8 mouse cellular contexts compared by ENCODE assay signal in genomic region chr10:121364306-121364705, GRCm38 (mm10). TPM values are rescaled to one million over a fixed set of nuclear protein-coding genes. Genes with fewer than 3 reads are reported as not detected.
DNase-seq lines count a peak whose midpoint lies in the region; ATAC-seq and TF ChIP-seq lines count a peak whose summit lies in the region.

No protein-coding gene starts in this region.

- peaks cover 2% of the 10 kb centered on the region; the same call in 1 of the 2 replicates for H3K36me3 ChIP-seq in limb, embryonic 14.5 days (ENCODE audit: control insufficient read depth, insufficient read depth, low read length)
- no peaks in the 10 kb centered on the region for H3K36me3 ChIP-seq in stomach, postnatal 0 days (ENCODE audit: control insufficient read depth, insufficient read depth, low read length)

- no peak for TF ChIP-seq EP300 in stomach, postnatal 0 days (optimal IDR thresholded peaks at IDR 0.05)

- peaks cover 14% of the 10 kb centered on the region for H3K4me1 ChIP-seq in limb, embryonic 14.5 days (ENCODE audit: control insufficient read depth, insufficient read depth, low read length)
- H3K4me1 ChIP-seq in stomach, postnatal 0 days (replicated peaks; ENCODE audit: control insufficient read depth, insufficient read depth) = peaks cover 3% of the 10 kb centered on the region; the same call in 1 of the 2 replicates

- peak overlapping the region; percentile 98 for H3K4me3 ChIP-seq in limb, embryonic 14.5 days (replicated peaks; ENCODE audit: low read length)
- peak overlapping the region; percentile 91 for H3K4me3 ChIP-seq in stomach, postnatal 0 days (ENCODE audit: low read depth, low read length)

- H3K4me2 ChIP-seq in limb, embryonic 14.5 days (replicated peaks; ENCODE audit: low read depth, low read length, severe bottlenecking) = peak overlapping the region; percentile 91
- peak overlapping the region; percentile 99 for H3K4me2 ChIP-seq in stomach, postnatal 0 days (replicated peaks; ENCODE audit: low read depth)

- no peaks in the 10 kb centered on the region for H3K9me3 ChIP-seq in limb, embryonic 14.5 days (ENCODE audit: control insufficient read depth, low read length)
- no peaks in the 10 kb centered on the region for H3K9me3 ChIP-seq in stomach, postnatal 0 days (ENCODE audit: control insufficient read depth, low read length)

- H3K27ac ChIP-seq in limb, embryonic 14.5 days (replicated peaks; ENCODE audit: low read depth, low read length) = 0 out of 2 replicates have a peak overlapping the region, but pooled peaks have one; percentile 52
- no peak overlapping the region; the same call in 1 of the 2 replicates for H3K27ac ChIP-seq in stomach, postnatal 0 days (replicated peaks)

- no peaks in the 10 kb centered on the region for H3K27me3 ChIP-seq in limb, embryonic 14.5 days (ENCODE audit: control insufficient read depth, insufficient read depth, low read length)
- no peaks in the 10 kb centered on the region for H3K27me3 ChIP-seq in stomach, postnatal 0 days (ENCODE audit: control insufficient read depth, insufficient read depth, low read length)

- 20% methylated on average over 15 of the region's 15 CpGs for WGBS in limb, embryonic 14.5 days
- WGBS in stomach, postnatal 0 days = 25% methylated on average over 15 of the region's 15 CpGs

- no peak for TF ChIP-seq CTCF in stomach, postnatal 0 days (IDR thresholded peaks at IDR 0.05; ENCODE audit: low read depth)

- DNase-seq in cerebellum, adult 11-12 months = peak; percentile 49
- DNase-seq in cerebellum, postnatal 4 days (ENCODE audit: low spot score in 2 of 2) = no peak
- peak; percentile 18 for DNase-seq in thymus, postnatal 4 days
- DNase-seq in thymus, postnatal 14 days = no peak
- no peak for DNase-seq in limb, embryonic 14.5 days (ENCODE audit: low spot score)
- DNase-seq in stomach, postnatal 0 days (ENCODE audit: low spot score) = no peak
- DNase-seq in ovary, postnatal 10 days (ENCODE audit: low spot score) = no peak
- DNase-seq in thymus, postnatal 10 days (ENCODE audit: low spot score in 2 of 2) = no peak

- H3K9ac ChIP-seq in limb, embryonic 14.5 days (ENCODE audit: low read depth, low read length, severe bottlenecking) = peak overlapping the region; percentile 79
- H3K9ac ChIP-seq in stomach, postnatal 0 days (ENCODE audit: low read length) = peak overlapping the region; percentile 41; the same call in 1 of the 2 replicates

- no peak for TF ChIP-seq POLR2A in limb, embryonic 14.5 days (IDR thresholded peaks at IDR 0.05; ENCODE audit: borderline replicate concordance, extremely low read depth, insufficient read depth, insufficient read length)

- no peak for ATAC-seq in limb, embryonic 14.5 days (ENCODE audit: low FRiP score, low read depth)
- no peak for ATAC-seq in stomach, postnatal 0 days (ENCODE audit: low FRiP score, low TSS enrichment)

RNA-seq across cellular contexts. Expression of gene Gns, which starts 0.6 kb away (rescaled TPM):
- 41.6 and 45.6 TPM in 2 replicates for polyA plus RNA-seq in limb, embryonic 14.5 days (2012; rRNA removed)
- polyA plus RNA-seq in limb, embryonic 14.5 days (2014; fragmentation: Nextera tagmentation; extraction: Ambion mirVana) = 62.0 and 66.6 TPM in 2 replicates
- 25.7 and 26.1 TPM in 2 replicates for polyA plus RNA-seq in stomach, postnatal 0 days (2015; fragmentation: Nextera tagmentation; extraction: Ambion mirVana)

RNA-seq across cellular contexts. Expression of gene Tbc1d30, which starts 13.2 kb away (rescaled TPM):
- polyA plus RNA-seq in limb, embryonic 14.5 days (2012; rRNA removed) = 0.81 and 1.3 TPM in 2 replicates
- 1.3 and 2.3 TPM in 2 replicates for polyA plus RNA-seq in limb, embryonic 14.5 days (2014; fragmentation: Nextera tagmentation; extraction: Ambion mirVana)
- polyA plus RNA-seq in stomach, postnatal 0 days (2015; fragmentation: Nextera tagmentation; extraction: Ambion mirVana) = 3.8 and 4.1 TPM in 2 replicates

Comparison
In these comparisons a context has a peak if more than half of its experiments do, and no peak if none do; other contexts are left out.
1. DNase-seq: peak in cerebellum, adult 11-12 months (single experiment) and thymus, postnatal 4 days (single experiment); none in cerebellum, postnatal 4 days (0 of 2), thymus, postnatal 14 days (single experiment), limb, embryonic 14.5 days (single experiment), stomach, postnatal 0 days (single experiment), ovary, postnatal 10 days (single experiment) and thymus, postnatal 10 days (0 of 2).